Mouse (Mus musculus) telencephalon, adult 2 months (tissue): ENCODE measurements at regions not wholly inside any gene's neighbourhood (a gene's known extent, or its start where the extent isn't known, plus 50 kb on each side); places are given as distances from the start of the nearest gene placed in this dataset.

Source experiments
- DNase-seq: peaks from one replicate; pipeline ENCODE4 v3.0.0-alpha.2; 2011; ENCODE audit warnings: low read depth, low spot score

DNA sequence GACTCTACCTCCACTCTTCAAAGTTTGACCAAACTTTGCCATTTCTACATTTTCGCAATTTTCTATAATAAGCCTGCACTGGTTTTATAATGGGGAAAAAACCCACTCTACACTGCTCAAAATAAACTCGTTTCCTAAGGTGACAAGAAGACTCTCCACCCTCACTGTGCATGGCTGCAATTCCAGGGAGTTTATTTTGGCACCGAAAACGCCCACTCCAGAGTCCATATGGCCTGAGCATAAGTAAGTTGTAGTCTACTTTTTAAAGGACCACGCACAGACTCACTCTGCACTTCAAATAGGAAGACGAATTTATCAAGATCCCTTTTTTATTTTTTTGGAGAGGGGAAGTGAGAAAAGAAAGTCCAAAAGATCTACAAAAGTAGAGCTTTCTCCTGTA is 219.4 kb downstream of the Pdcd6ip start:
- DNase-seq, result peak; percentile 97

- DNase-seq, result no peak
Observed at GRCm38 (mm10) chr9:113486494-113487081, 221.5 kb downstream of the Pdcd6ip start.

DNA sequence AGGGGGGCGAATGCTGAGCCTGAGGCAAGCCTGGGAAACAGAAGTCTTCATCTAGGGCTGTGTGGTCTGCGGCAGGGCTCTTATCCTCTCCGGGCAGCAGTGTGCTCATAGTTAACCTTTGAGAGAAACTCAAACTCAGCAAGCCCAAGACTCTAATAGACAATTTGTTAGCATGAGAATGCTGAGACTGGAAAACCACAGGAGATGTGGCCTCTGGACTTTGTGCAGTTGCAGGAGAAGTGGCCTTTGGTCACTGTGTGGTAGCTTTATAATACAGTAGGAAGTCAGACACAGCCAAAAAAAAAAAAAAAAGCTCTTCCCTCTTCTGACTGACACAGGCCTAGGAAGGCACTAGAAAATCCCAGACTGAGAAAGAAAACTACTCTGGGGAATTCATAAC is 228.2 kb downstream of the Pdcd6ip start:
- no peak for DNase-seq

DNA sequence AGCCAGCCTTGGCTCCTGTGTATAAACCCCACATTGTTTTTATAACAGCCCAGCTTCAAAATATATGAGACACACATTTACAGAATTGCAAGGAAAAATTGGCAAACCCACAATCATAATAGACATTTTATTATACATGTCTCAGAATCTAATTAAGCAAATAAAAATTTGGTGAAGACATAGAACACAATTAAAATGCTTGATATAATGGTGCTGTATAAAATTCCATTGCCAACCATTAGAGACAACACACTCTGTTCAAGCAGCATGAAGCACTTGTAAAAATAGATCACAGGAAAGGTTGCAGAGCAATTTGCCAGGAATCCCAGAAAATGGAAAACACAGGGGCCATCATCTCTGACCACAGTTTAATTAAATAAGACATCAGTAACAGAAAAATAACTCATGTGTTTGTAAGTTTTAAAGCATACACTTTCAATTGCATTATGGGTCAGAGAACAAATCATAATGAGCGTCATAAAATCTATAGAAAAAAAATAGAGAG is 229.2 kb downstream of the Pdcd6ip start:
- no peak for DNase-seq

GRCm38 (mm10) chr9:113471781-113472180 is 236.3 kb downstream of the Pdcd6ip start:
- DNase-seq, result peak; percentile 98

GRCm38 (mm10) chr9:113462888-113463287 is 245.2 kb downstream of the Pdcd6ip start:
- DNase-seq, result no peak

DNA sequence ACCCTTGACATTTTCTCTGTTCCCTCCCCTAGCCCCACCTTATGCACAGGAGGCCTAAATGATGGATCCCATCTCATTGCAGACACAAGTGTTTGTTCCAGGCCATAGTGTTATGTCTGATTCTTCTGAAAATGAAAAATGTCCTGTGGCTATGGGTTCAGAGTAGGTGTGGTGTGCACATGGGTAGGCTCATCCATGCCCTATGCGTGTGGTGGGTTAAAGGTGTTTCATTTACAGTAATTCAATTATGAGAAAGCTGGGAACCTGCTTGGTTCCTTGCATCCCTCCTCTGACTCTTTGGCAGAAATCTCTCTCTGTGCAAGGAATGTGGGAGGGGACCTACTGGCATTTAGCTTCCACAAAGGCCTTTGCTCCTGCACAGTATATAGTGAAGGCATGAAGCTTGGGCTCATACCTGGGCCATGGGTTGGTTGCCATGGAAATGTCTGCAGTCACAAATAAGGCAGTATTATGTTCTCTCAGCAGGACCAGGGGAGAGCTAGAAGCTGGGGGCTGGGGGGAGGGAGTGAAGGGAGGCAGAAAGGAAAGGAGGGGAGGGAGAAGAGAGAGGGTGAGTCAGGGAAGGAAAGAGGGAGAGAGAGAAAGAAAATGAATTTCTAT is 245.7 kb downstream of the Pdcd6ip start:
- DNase-seq, result no peak

DNA sequence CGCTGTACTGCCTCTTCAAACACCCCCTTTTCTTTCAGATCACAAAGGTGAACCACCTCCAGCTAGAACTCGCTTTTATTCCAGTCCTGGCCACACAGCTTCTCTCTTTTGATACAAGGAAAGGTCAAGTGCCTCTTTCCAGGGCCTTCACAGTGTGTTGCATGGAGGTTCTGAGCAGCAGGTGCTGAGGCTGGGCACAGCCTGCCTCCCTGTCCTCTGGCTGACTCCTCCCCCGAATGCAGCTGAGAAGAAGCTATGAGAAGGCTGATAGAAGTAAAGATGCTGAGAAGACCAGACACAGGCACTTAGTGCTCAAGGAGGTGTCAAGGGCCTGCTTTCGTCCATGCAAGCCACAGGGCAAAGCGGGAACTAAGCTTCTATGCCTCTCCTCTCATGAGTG is 248.2 kb downstream of the Pdcd6ip start:
- no peak for DNase-seq

GRCm38 (mm10) chr9:113459221-113459620 is 248.8 kb downstream of the Pdcd6ip start:
- DNase-seq, result no peak

DNA sequence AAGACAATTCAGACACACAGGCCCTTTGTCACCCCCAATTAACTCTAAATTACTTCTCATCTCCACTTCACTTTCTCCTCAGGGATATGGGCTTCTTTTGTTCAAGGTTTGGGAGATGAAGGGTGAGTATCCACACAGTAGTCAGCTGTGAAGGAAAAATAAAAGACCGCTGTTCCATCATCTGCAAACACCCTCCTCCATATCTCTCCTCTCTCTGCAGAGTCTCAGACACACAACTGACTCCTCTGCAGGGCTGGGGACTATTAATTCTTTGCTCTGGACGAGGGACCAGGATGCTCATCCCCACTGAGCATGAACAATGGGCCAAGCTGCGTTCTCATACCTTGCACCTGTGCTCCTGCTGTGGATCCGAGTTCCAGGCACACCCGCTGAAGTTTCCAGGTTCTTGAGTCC is 249.3 kb downstream of the Pdcd6ip start:
- DNase-seq, result no peak

DNA sequence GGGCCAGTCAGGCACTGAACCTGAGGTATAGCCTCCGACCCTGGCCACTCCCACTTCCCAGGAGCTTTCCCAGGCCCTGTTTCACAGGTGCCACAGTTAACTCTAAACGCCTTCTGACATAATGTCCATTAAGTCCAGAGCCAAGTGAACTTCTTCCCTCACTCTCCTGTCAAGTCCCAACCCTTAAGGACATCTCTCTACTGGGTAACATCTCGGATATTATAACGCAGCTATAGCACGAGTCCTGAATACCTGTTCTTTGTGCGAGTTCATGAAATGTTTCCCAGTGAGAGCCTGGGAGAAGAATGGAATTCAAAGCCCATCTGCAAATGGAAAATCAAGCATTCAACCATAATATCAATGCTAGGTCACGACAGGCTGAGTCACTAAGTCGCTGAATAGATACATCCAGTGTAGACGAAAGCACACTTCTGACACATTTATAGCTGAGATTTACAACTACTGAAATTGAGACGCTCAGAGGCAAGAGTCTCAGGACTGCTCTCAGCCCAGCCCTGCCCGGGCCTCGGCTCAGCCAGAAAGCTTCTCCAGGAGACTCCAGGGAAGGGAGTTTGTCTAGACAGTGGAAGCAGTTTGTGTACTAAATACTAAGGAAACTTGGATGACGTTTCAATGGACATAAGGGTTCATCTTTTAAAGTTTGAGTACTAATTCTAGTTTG is 250.7 kb downstream of the Pdcd6ip start:
- no peak for DNase-seq

GRCm38 (mm10) chr9:113455577-113455976 is 252.5 kb downstream of the Pdcd6ip start:
- DNase-seq, result no peak

GRCm38 (mm10) chr9:113453231-113453630 is 254.8 kb downstream of the Pdcd6ip start:
- DNase-seq, result no peak

DNA sequence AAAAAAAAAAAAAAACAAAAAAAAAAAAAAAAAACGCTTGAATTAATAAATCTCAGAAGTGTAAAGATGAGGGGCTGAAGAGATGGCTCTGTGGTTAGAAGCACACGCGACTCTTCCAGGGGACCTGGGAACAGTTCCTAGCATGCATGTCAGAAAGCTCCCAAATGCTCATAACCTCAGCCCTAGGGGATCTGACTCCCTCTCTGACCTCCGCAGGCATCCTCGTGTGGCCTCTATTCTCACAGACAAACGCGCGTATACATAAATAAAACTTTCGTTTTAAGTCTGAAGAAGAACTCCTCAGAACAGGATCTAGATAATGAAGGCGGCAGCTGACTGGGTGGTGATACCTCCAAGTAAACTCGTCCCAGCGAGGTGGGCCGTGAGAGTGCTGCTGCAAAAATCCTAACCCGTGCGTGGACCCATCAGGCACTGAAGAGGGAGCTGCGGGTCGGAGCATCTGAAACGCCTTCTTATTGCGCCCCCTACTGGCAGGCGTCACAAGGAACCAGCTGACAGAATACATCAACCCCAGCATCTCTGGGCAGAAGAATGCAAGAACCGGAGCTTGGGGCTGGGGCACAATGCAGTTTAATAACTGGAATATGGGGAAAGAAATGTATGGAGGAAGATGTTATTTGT is 266.2 kb downstream of the Pdcd6ip start:
- peak; percentile 86 for DNase-seq

- peak; percentile 49 for DNase-seq
Observed at GRCm38 (mm10) chr9:113438394-113438793, 269.7 kb downstream of the Pdcd6ip start.

- DNase-seq, result no peak
Observed at GRCm38 (mm10) chr9:113435921-113436320, 272.1 kb downstream of the Pdcd6ip start.

DNA sequence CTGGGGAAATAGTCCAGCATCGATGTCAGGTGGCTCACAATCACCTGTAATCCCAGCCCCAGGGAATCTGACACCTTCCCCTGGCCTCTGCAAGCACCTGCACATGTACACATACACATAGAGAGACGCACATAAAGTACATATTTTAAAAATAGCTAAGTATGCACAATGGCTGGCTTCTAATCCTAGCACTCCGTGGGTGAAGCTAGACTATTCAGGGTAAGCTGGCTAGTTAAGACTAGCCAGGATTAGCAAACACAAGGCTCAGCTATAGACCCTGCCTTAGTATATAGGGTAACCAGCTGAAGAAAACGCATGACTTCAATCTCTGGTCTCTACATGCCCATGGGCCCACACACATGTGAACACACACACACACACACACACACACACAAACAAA is 274.6 kb downstream of the Pdcd6ip start:
- no peak for DNase-seq

DNA sequence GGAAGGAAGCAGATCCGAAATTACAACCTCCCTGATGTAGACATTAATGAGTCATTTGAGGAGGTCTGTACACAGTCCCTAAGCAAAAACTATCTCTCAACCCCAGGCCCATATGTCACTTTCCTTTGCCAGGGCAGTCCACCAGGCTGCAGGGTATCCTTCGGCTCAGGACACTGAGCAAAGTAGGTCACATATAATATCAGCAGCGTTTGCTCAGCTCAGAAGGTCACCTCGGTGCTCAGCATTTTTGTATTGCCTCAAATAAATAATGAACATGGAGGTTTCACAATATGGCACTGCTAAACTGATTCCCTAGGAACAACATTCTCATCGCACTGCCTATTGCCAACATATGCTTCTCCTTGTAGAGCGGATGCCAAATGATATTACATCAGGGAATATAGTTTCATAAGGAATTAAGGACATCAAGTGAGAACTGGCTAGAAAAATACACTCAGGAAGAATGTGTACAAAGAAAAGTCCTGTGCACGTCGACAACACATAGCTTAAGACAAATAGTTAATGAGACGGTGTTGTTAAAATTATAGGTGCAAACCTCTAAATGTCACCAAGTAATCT is 275.4 kb downstream of the Pdcd6ip start:
- peak; percentile 60 for DNase-seq

GRCm38 (mm10) chr9:113430411-113430810 is 277.6 kb downstream of the Pdcd6ip start:
- DNase-seq, result no peak

GRCm38 (mm10) chr9:113427281-113427680 is 280.8 kb downstream of the Pdcd6ip start:
- no peak for DNase-seq

GRCm38 (mm10) chr9:113426324-113426723 is 281.7 kb downstream of the Pdcd6ip start:
- DNase-seq, result no peak

DNA sequence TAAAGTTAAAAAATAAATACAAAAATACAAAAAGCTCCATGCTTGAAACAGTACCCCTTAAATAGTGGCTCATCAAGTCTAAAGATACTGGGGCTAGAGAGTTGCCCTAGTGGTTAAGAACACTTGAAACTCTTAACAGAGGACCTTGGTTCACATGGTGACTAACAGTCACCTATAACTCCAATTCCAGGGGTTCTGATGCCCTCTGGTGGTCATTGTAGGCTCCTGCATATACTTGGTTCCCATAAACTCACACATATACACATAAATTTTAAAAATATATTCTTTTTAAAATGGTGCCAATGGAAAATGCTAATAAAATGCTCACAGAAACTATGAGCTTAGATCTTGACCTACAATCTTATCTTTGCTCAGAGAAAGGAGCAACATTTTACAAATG is 286.4 kb downstream of the Pdcd6ip start:
- no peak for DNase-seq
